Mouse (Mus musculus) cerebellum, postnatal 10 days (tissue): Measurements from ENCODE around the gene Dpy30.

ENCODE experiments used
- DNase-seq, 2 experiments: peaks; one replicate each; pipeline ENCODE4 v3.0.0; 2021; ENCODE audit warnings: mixed read lengths in 2 of 2

Dpy30 gene

GRCm38 (mm10) chr17:74294426-74295025 lies 29.2 kb downstream of the Dpy30 start:
- DNase-seq = peak; percentile 77 to 83

GRCm38 (mm10) chr17:74293687-74294425 lies 29.9 kb downstream of the Dpy30 start:
- DNase-seq = peak; percentile 62 to 65

DNA sequence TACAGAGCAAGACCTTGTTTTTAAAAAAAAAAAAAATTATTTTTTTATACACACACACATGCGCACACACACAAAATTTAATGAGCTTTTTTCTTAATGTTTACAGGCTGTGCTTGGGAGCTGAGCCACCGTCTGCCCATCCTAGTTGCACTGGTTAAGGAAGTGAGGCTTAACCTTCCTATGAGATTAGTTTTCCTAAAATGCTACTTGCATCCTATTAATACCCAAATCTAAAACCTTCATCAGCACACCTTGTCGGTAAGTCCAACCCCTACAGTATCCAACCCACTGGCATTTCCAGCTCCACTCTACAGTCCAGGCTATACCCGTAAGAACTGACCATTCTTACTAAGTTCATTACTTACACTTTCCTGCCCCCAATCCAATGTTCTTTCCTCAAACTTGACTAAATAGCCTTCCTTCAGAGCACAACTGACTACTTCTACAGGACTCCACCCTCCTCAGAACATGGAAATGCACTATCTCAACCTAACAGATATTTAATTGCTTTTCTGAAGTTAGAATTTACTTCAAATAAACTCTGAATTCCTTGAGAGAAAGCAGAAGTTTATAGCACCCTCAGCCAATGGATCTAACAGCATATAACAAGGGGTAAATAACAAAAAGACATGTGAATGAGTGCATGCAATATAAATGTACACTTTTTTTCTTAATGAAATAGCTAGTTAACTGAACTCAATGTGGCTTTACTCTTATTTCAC lies 31.9 kb downstream of the Dpy30 start:
- DNase-seq = no peak

GRCm38 (mm10) chr17:74290869-74291268 lies 32.9 kb downstream of the Dpy30 start:
- DNase-seq = no peak

GRCm38 (mm10) chr17:74290198-74290597 lies 33.5 kb downstream of the Dpy30 start:
- no peak for DNase-seq

DNA sequence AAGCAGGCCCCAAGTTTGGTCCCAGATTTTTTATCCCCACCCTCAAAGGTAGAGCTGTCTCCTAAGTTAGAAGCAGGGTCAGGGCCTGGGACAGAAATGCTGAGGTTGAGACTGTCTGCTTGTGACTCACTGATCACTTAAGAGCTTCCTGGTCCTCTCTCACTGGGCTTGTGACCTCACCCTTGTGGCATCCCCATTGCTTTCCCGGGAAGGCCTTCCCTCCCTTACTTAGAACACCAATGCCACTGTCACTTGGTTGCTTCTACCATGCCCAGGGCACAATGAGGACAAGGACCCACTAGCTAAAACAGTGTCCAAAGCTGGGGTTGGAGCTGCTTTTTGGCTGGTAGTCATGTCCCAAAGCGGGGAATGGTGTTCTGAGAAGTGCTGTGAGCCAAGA lies 35.1 kb downstream of the Dpy30 start:
- no peak for DNase-seq

GRCm38 (mm10) chr17:74286140-74286730 lies 37.5 kb downstream of the Dpy30 start:
- DNase-seq = no peak

GRCm38 (mm10) chr17:74285730-74286129 lies 38.0 kb downstream of the Dpy30 start:
- no peak for DNase-seq

DNA sequence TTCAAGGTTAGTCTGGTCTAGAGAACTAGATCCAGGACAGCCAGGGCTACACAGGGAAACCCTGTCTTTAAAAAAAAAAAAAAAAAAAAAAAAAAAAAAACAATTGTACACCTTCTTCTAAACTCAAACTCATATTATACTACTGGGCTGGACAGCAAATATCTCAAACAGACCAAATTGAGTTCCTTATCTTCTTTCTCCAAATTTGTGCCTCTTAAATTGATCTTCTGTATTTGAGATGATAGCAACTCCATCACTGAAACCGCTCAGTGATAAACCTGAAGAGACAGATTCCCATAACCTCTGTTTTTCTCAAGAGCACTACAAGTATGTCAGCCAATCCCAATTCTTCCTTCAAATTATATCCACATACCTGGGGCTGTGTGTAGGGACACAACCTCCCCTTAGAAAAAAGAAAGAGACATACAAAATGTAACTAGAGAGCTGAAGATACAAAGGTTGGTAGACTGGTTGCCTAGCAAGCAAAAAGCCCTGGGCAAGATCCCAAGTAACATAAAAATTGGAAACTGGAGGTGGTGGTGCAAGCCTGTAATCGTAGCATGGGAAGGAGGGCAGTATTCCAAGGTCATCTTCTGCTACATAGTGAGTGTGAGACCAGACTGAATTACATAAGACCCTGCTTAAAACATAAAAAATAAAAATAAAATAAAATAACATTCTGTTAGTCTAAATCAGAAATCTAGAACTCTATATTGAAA lies 39.2 kb downstream of the Dpy30 start:
- DNase-seq = peak; percentile 30 to 57

- no peak for DNase-seq
These were observed 41.7 kb downstream of the Dpy30 start for GRCm38 (mm10) chr17:74282024-74282423.

- no peak for DNase-seq
These were observed 44.5 kb downstream of the Dpy30 start for GRCm38 (mm10) chr17:74278966-74279869.

GRCm38 (mm10) chr17:74274471-74274870 lies 49.3 kb downstream of the Dpy30 start:
- DNase-seq = no peak

GRCm38 (mm10) chr17:74272683-74273205 lies 51.0 kb downstream of the Dpy30 start:
- peak in 1 of 2 experiments; percentile 19 for DNase-seq

DNA sequence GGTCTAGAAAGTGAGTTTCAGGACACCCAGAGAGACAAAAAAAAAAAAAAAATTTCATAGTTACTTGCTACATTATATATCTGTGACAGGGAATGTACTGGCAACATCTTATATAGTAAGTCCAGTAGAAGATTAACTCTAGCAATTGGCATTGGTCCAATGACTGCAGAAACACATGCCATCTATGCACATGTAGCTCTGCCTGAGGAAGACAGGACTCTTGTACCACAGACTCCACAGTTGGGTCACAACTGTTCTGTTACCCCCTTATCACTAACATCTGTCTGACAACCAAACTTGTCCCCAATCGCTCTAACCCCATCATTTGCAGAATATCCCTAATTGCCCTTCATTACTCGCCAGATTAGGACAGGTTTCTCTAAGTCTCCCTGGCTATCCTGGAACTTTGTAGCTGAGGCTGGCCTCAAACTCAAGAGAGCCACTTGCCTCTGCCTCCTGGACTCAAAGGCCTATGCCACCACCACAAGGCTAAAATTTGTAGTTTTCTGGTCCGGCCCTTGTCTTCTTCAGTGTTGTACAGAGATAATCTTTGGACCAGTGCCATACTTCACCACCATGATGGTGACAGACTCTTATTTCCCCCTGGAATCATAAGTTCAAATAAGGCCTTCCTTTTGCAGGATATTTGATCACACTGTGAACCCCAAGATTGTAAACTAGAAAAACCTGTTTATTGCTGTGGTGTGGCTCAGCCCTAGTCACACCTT lies 52.0 kb downstream of the Dpy30 start:
- DNase-seq = no peak

GRCm38 (mm10) chr17:74270205-74270604 lies 53.5 kb downstream of the Dpy30 start:
- no peak for DNase-seq

GRCm38 (mm10) chr17:74267415-74268180 lies 56.1 kb downstream of the Dpy30 start:
- no peak for DNase-seq

GRCm38 (mm10) chr17:74265636-74266035 lies 58.1 kb downstream of the Dpy30 start:
- DNase-seq = no peak

DNA sequence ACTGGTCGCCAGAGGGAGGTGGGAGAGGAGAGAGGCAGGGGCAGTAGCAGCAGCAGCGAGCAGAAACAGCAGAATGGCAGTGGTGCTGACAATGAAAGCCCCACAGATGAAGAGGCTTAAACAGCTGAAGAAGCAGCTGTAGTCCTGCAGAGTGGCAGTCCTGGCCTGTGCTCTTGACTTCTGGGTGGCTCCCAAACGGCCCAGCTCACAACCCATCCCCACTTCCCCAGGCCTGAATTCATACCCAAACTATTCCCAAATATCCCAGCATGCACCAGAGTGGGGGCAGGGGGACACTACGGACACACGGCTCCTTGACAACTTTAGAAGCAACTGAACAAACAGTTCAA lies 58.6 kb downstream of the Dpy30 start:
- peak; percentile 18 to 29 for DNase-seq

GRCm38 (mm10) chr17:74264333-74265155 lies 59.2 kb downstream of the Dpy30 start:
- DNase-seq = peak; percentile 15 to 21
